Mouse (Mus musculus) kidney, adult 2 months (tissue): ENCODE measurements around the gene Cd83.

ENCODE experiments used
- CTCF ChIP-seq: fragments of 200-500 bp; conservative IDR thresholded peaks from 2 replicates; pipeline ENCODE4 v1.5.1; 2011; ENCODE audit warnings: low read depth, mild to moderate bottlenecking, control low read depth, low read length, moderate library complexity, mixed read lengths; ENCODE audit not compliant: insufficient read depth, insufficient read length
- POLR2A ChIP-seq: fragments of 200-500 bp; IDR thresholded peaks from one replicate; pipeline ENCODE4 v1.6.1; 2011; ENCODE audit warnings: low read depth, low read length, control low read depth

DNA sequence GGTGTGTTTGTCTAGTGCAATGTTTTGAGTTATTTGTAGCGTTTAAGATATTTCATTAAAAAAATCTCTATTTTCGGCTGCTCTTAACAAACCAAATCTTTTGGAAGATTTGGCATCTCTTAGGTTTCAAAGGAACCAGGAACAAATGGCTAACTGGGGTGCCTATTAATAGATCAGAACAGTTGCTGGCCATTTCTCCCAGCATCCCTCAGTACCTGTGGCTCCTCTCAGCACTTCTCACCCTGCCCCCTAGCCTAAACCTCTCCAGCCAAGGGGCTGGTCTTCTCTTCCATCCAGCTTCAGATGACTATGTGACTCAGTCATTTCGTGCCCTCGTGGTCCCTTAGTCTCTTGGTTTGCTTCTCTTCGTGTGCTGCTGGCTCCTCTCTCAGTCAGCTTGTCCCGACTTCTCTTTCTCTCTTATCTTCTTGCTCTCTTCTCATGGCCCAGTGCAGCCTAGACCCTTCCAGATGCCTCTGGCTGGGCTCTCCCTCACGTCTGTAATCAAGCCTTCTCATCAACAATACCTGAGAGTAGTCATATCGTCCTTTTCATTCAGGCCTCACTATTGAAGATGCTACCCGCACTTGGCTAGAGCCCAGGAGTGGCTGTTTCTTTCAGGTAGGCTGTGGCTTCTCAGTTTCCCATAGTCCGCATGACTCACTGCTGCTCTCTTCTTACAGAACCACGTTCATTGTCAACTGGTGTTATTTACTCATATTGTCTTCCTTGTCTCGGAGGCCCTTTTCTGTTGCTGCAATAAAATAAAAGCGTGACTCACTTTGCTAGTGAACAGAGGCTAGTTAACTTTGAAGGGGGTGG, 9.8 kb upstream of the Cd83 start:
- TF ChIP-seq CTCF (no peak), POLR2A (no peak)
